ENCODE assay signal across 7 mouse cellular contexts in the genomic region with DNA sequence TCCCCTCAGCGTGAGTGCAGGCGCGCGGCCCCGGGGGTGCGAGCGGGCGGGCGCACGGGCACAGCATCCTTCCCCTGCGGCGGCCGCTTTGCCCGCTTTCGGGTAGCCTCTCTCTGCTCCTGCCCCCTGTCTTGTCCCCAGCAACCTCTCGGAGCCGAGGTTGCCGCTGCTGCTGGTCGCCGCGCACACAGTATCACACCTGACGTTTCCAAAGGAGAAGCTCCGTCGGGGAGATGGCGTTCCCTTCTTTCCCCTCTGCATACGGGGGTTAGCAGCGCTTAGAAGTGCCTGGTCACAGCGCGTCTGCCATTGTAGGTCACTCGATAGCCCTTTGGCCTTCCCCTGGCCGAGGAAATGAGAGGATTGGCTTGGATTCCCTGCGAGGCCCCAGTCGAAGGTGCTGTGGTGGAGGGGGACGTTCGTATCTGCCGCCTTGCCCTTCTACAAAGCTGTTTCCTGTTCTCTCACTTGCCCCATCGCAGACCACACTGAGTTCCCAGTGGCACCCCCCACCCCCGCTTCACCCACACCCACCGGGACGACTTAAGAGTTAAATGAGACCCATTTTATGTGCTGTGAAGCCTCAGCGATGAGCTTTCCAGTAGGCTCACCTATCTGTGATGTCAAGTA. TPM values are rescaled to one million over a fixed set of nuclear protein-coding genes. Genes with fewer than 3 reads are reported as not detected.
DNase-seq lines count a peak whose midpoint lies in the region; ATAC-seq and TF ChIP-seq lines count a peak whose summit lies in the region.

No protein-coding gene starts in this region.

- peak overlapping the region; percentile 74 for H3K27ac ChIP-seq in bone marrow macrophage, adult 2 months (ENCODE audit: insufficient read depth, low read depth, low read length)
- peak overlapping the region; percentile 91 for H3K27ac ChIP-seq in forebrain, embryonic 13.5 days
- peak overlapping the region; percentile 99 for H3K27ac ChIP-seq in liver, embryonic 13.5 days
- H3K27ac ChIP-seq in stomach, postnatal 0 days (replicated peaks) = peak overlapping the region; percentile 95

- H3K27me3 ChIP-seq in forebrain, embryonic 13.5 days = no peaks in the 10 kb centered on the region
- H3K27me3 ChIP-seq in liver, embryonic 13.5 days = no peaks in the 10 kb centered on the region
- H3K27me3 ChIP-seq in stomach, postnatal 0 days (ENCODE audit: control insufficient read depth, insufficient read depth, low read length) = no peaks in the 10 kb centered on the region

- TF ChIP-seq POLR2A in lung, adult 2 months (IDR thresholded peaks at IDR 0.05; ENCODE audit: borderline replicate concordance, extremely low read depth, low read depth, low read length) = no peak
- 0 out of 2 replicates have a peak, but pooled peaks have one; percentile 1 for TF ChIP-seq POLR2A in bone marrow macrophage, adult 2 months (IDR thresholded peaks at IDR 0.05; ENCODE audit: borderline replicate concordance, low read depth, low read length)

- peak overlapping the region; percentile 89 for H3K4me3 ChIP-seq in lung, adult 2 months (replicated peaks; ENCODE audit: extremely low read depth, low read depth, low read length)
- peak overlapping the region; percentile 98 for H3K4me3 ChIP-seq in bone marrow macrophage, adult 2 months (ENCODE audit: insufficient read depth, low read length)
- H3K4me3 ChIP-seq in forebrain, embryonic 13.5 days = peak overlapping the region; percentile 96
- peak overlapping the region; percentile 96 for H3K4me3 ChIP-seq in liver, embryonic 13.5 days (replicated peaks)
- H3K4me3 ChIP-seq in stomach, postnatal 0 days (ENCODE audit: low read depth, low read length) = peak overlapping the region; percentile 97

- H3K36me3 ChIP-seq in forebrain, embryonic 13.5 days (ENCODE audit: poor library complexity, severe bottlenecking) = peaks cover 24% of the 10 kb centered on the region
- H3K36me3 ChIP-seq in liver, embryonic 13.5 days = peaks cover 33% of the 10 kb centered on the region
- H3K36me3 ChIP-seq in stomach, postnatal 0 days (ENCODE audit: control insufficient read depth, insufficient read depth, low read length) = no peaks in the 10 kb centered on the region

- H3K9ac ChIP-seq in forebrain, embryonic 13.5 days = peak overlapping the region; percentile 96
- peak overlapping the region; percentile 98 for H3K9ac ChIP-seq in liver, embryonic 13.5 days
- H3K9ac ChIP-seq in stomach, postnatal 0 days (ENCODE audit: low read length) = peak overlapping the region; percentile 99

- H3K9me3 ChIP-seq in forebrain, embryonic 13.5 days (replicated peaks) = no peaks in the 10 kb centered on the region
- H3K9me3 ChIP-seq in liver, embryonic 13.5 days (replicated peaks) = no peaks in the 10 kb centered on the region
- no peaks in the 10 kb centered on the region for H3K9me3 ChIP-seq in stomach, postnatal 0 days (ENCODE audit: control insufficient read depth, low read length)

- peaks cover 3% of the 10 kb centered on the region for H3K4me1 ChIP-seq in lung, adult 2 months (ENCODE audit: control insufficient read depth, insufficient read depth, low read length)
- peaks cover 3% of the 10 kb centered on the region; the same call in 1 of the 2 replicates for H3K4me1 ChIP-seq in bone marrow macrophage, adult 2 months (ENCODE audit: control insufficient read depth, insufficient read depth, low read length)
- H3K4me1 ChIP-seq in forebrain, embryonic 13.5 days = peaks cover 9% of the 10 kb centered on the region
- H3K4me1 ChIP-seq in liver, embryonic 13.5 days (replicated peaks) = peaks cover 48% of the 10 kb centered on the region
- no peaks in the 10 kb centered on the region for H3K4me1 ChIP-seq in stomach, postnatal 0 days (replicated peaks; ENCODE audit: control insufficient read depth, insufficient read depth)

- peak overlapping the region; percentile 88 for H3K4me2 ChIP-seq in forebrain, embryonic 13.5 days
- peak overlapping the region; percentile 88 for H3K4me2 ChIP-seq in liver, embryonic 13.5 days
- peak overlapping the region; percentile 80 for H3K4me2 ChIP-seq in stomach, postnatal 0 days (replicated peaks; ENCODE audit: low read depth)

- no peak for TF ChIP-seq EP300 in stomach, postnatal 0 days (optimal IDR thresholded peaks at IDR 0.05)

- under 1% methylated on average over 41 of the region's 41 CpGs for WGBS in lung, adult 2 months
- 1% methylated on average over 40 of the region's 41 CpGs for WGBS in forebrain, embryonic 13.5 days
- under 1% methylated on average over 41 of the region's 41 CpGs for WGBS in liver, embryonic 13.5 days (ENCODE audit: insufficient replicate concordance)
- WGBS in stomach, postnatal 0 days = under 1% methylated on average over 39 of the region's 41 CpGs

- no peak for DNase-seq in lung, adult 2 months
- no peak for DNase-seq in lung, postnatal 14 days
- DNase-seq in liver, embryonic 13.5 days = no peak
- no peak for DNase-seq in stomach, postnatal 0 days (ENCODE audit: low spot score)
- DNase-seq in gastrocnemius, adult 8-10 months (ENCODE audit: low spot score in 2 of 2) = no peak

- no peak for TF ChIP-seq CTCF in lung, adult 2 months (IDR thresholded peaks at IDR 0.05; ENCODE audit: insufficient read depth, low read length)
- TF ChIP-seq CTCF in bone marrow macrophage, adult 2 months (IDR thresholded peaks at IDR 0.05; ENCODE audit: low read depth, low read length) = no peak
- peak; percentile 18; the same call in 1 of the 2 replicates for TF ChIP-seq CTCF in stomach, postnatal 0 days (IDR thresholded peaks at IDR 0.05; ENCODE audit: low read depth)

- peak; percentile 79 for ATAC-seq in forebrain, embryonic 13.5 days
- ATAC-seq in liver, embryonic 13.5 days (ENCODE audit: low read depth) = peak; percentile 61; the same call in 1 of the 2 replicates
- ATAC-seq in stomach, postnatal 0 days (ENCODE audit: low FRiP score, low TSS enrichment) = no peak; the same call in none of the 2 replicates

RNA-seq across cellular contexts. Expression of a gene that starts 0.5 kb away (rescaled TPM):
- polyA plus RNA-seq in lung, adult 2 months (2012; rRNA removed) = 25.4 and 30.7 TPM in 2 replicates
- 60.7 and 61.3 TPM in 2 replicates for polyA plus RNA-seq in bone marrow macrophage, adult 2 months (2012; ENCODE audit: insufficient read depth, insufficient read length, missing spikeins)
- 135 and 153 TPM in 2 replicates for polyA plus RNA-seq in forebrain, embryonic 13.5 days (2015; fragmentation: Nextera tagmentation; extraction: Ambion mirVana)
- 77.2 and 91.4 TPM in 2 replicates for polyA plus RNA-seq in liver, embryonic 13.5 days (2015; fragmentation: Nextera tagmentation; extraction: Ambion mirVana)
- polyA plus RNA-seq in stomach, postnatal 0 days (2015; fragmentation: Nextera tagmentation; extraction: Ambion mirVana) = 48.7 and 56.4 TPM in 2 replicates
- total RNA-seq in gastrocnemius, adult 8-10 months (2022) = 10 to 100 TPM; 41.0 to 61.0 (median 54.3) TPM

RNA-seq across cellular contexts. Expression of a gene that starts 46.2 kb away (rescaled TPM):
- polyA plus RNA-seq in lung, adult 2 months (2012; rRNA removed) = 0.75 and 1.2 TPM in 2 replicates
- 2.8 and 3.3 TPM in 2 replicates for polyA plus RNA-seq in bone marrow macrophage, adult 2 months (2012; ENCODE audit: insufficient read depth, insufficient read length, missing spikeins)
- 3.7 and 4.0 TPM in 2 replicates for polyA plus RNA-seq in forebrain, embryonic 13.5 days (2015; fragmentation: Nextera tagmentation; extraction: Ambion mirVana)
- 0.98 and 1.3 TPM in 2 replicates for polyA plus RNA-seq in liver, embryonic 13.5 days (2015; fragmentation: Nextera tagmentation; extraction: Ambion mirVana)
- polyA plus RNA-seq in stomach, postnatal 0 days (2015; fragmentation: Nextera tagmentation; extraction: Ambion mirVana) = 1.1 TPM in 2 replicates
- total RNA-seq in gastrocnemius, adult 8-10 months (2022) = under 1 TPM; 0.35 to 0.87 (median 0.59) TPM

RNA-seq across cellular contexts. Expression of a gene that starts 46.3 kb away (rescaled TPM):
- polyA plus RNA-seq in lung, adult 2 months (2012; rRNA removed) = 22.5 and 31.1 TPM in 2 replicates
- polyA plus RNA-seq in bone marrow macrophage, adult 2 months (2012; ENCODE audit: insufficient read depth, insufficient read length, missing spikeins) = 20.2 and 22.5 TPM in 2 replicates
- polyA plus RNA-seq in forebrain, embryonic 13.5 days (2015; fragmentation: Nextera tagmentation; extraction: Ambion mirVana) = 104 and 108 TPM in 2 replicates
- polyA plus RNA-seq in liver, embryonic 13.5 days (2015; fragmentation: Nextera tagmentation; extraction: Ambion mirVana) = 43.6 and 46.0 TPM in 2 replicates
- 32.6 and 34.4 TPM in 2 replicates for polyA plus RNA-seq in stomach, postnatal 0 days (2015; fragmentation: Nextera tagmentation; extraction: Ambion mirVana)
- total RNA-seq in gastrocnemius, adult 8-10 months (2022) = 10 to 100 TPM; 15.2 to 23.7 (median 19.9) TPM

RNA-seq across cellular contexts. Expression of a gene that starts 56.0 kb away (rescaled TPM):
- 5.7 and 7.7 TPM in 2 replicates for polyA plus RNA-seq in lung, adult 2 months (2012; rRNA removed)
- polyA plus RNA-seq in bone marrow macrophage, adult 2 months (2012; ENCODE audit: insufficient read depth, insufficient read length, missing spikeins) = 14.5 and 16.3 TPM in 2 replicates
- polyA plus RNA-seq in forebrain, embryonic 13.5 days (2015; fragmentation: Nextera tagmentation; extraction: Ambion mirVana) = 13.0 and 14.2 TPM in 2 replicates
- 7.4 and 7.7 TPM in 2 replicates for polyA plus RNA-seq in liver, embryonic 13.5 days (2015; fragmentation: Nextera tagmentation; extraction: Ambion mirVana)
- 7.6 and 8.6 TPM in 2 replicates for polyA plus RNA-seq in stomach, postnatal 0 days (2015; fragmentation: Nextera tagmentation; extraction: Ambion mirVana)
- 1 to 10 TPM; 4.9 to 9.5 (median 6.6) TPM for total RNA-seq in gastrocnemius, adult 8-10 months (2022)
